Mouse (Mus musculus) intestine, embryonic 14.5 days (tissue): ENCODE data around the gene Usp19. TPM values are rescaled to one million over a fixed set of nuclear protein-coding genes. Genes with fewer than 3 reads are reported as not detected.

Source experiments
- ATAC-seq: fragments of 200-750 bp; cut with Nextera tagmentation; replicated peaks from 2 replicates; pipeline ENCODE4 v1.8.0; 2017; ENCODE audit warnings: low read depth, moderate number of reproducible peaks, moderate TSS enrichment, moderate library complexity; ENCODE audit not compliant: low FRiP score, low TSS enrichment
- DNase-seq: peaks from one replicate; pipeline ENCODE4 v3.0.0-alpha.2; 2018; ENCODE audit warnings: low spot score
- H3K27ac ChIP-seq: fragments of 300-500 bp; sonication (generic); 2 replicates; pipeline ENCODE4 v1.5.1; 2014; ENCODE audit warnings: low read depth, mild to moderate bottlenecking, control low read depth
- H3K27me3 ChIP-seq: fragments of 300-500 bp; sonication (generic); replicated peaks from 2 replicates; pipeline ENCODE4 v1.6.1; 2014; ENCODE audit warnings: low read length, control low read depth; ENCODE audit not compliant: control insufficient read depth, insufficient read depth
- H3K36me3 ChIP-seq: fragments of 300-500 bp; sonication (generic); 2 replicates; pipeline ENCODE4 v1.6.1; 2014; ENCODE audit warnings: low read length, control low read depth; ENCODE audit not compliant: control insufficient read depth, insufficient read depth
- H3K4me1 ChIP-seq: fragments of 300-500 bp; sonication (generic); replicated peaks from 2 replicates; pipeline ENCODE4 v1.6.1; 2014; ENCODE audit warnings: low read length, control low read depth, mixed read lengths; ENCODE audit not compliant: control insufficient read depth, insufficient read depth
- H3K4me2 ChIP-seq: fragments of 300-500 bp; sonication (generic); 2 replicates; pipeline ENCODE4 v1.6.1; 2014; ENCODE audit warnings: low read length
- H3K4me3 ChIP-seq: fragments of 300-500 bp; sonication (generic); 2 replicates; pipeline ENCODE4 v1.5.1; 2014; ENCODE audit warnings: low read depth, low read length, control low read depth, mixed read lengths
- H3K9ac ChIP-seq: fragments of 300-500 bp; sonication (generic); 2 replicates; pipeline ENCODE4 v1.6.1; 2014; ENCODE audit warnings: mild to moderate bottlenecking, low read length
- H3K9me3 ChIP-seq: fragments of 300-500 bp; sonication (generic); 2 replicates; pipeline ENCODE4 v1.6.1; 2016; ENCODE audit warnings: low read length, control low read depth; ENCODE audit not compliant: control insufficient read depth
- WGBS: fragments of 180-500 bp; shearing (Covaris S2); extraction: QIAGEN DNeasy Blood & Tissue Kit; methylation state at CpG from one replicate; pipeline ENCODE4 v1.1.7; 2014; 5-methylcytosine and 5-hydroxymethylcytosine counted together
- polyA plus RNA-seq: library from polyadenylated mRNA; unstranded; fragments of >200 nt; fragmentation: Nextera tagmentation; extraction: Ambion mirVana; gene quantifications from 2 replicates; pipeline ENCODE4 v1.2.1, GENCODE M21; 2014

Usp19 gene
- polyA plus RNA-seq, 1 experiment from 2014 or later, result 53.5 TPM

DNA sequence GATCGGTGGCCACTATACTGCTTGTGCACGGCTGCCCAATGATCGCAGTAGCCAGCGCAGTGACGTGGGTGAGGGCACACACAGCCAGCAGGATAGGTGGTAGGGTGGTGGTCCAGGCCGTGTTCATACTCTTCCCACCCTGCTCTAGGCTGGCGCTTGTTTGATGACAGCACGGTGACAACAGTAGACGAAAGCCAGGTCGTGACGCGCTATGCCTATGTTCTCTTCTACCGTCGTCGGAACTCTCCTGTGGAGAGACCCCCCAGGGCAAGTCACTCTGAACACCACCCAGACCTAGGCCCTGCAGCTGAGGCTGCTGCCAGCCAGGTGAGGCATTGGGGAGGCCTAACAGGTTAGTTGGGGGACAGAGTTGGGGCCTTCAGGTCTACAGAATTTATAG lies 9.5 kb downstream of the Usp19 start:
- H3K4me2 ChIP-seq, result no peak overlapping the region
- H3K9me3 ChIP-seq, result no peaks in the 10 kb centered on the region
- no peak overlapping the region for H3K27ac ChIP-seq
- no peaks in the 10 kb centered on the region for H3K4me1 ChIP-seq
- no peak overlapping the region for H3K4me3 ChIP-seq
- WGBS, result 92% methylated on average over 15 of the region's 15 CpGs
- ATAC-seq (no peak), DNase-seq (no peak)
- no peaks in the 10 kb centered on the region for H3K27me3 ChIP-seq
- H3K36me3 ChIP-seq, result peaks cover 82% of the 10 kb centered on the region
- H3K9ac ChIP-seq, result no peak overlapping the region

DNA sequence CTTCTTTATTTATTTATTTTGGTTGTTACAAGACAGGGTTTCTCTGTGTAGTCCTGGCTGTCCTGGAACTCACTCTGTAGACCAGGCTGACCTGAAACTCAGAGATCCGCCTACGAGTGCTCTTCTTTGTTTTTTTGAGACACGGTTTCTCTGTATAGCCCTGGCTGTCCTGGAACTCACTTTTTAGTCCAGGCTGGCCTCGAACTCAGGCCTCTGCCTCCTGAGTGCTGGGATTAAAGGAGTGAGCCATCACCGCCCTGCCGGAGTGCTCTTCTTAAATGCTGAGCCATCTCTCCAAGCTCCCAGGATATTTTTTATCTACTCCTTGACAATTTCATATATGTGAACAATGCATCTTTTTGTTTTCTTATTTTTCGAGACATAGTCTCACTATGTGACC lies 16.5 kb downstream of the Usp19 start:
- DNase-seq (no peak), ATAC-seq (no peak)
- Histone ChIP-seq H3K4me3 (no peak overlapping the region), H3K36me3 (peaks cover 36% of the 10 kb centered on the region), H3K27ac (peak overlapping the region; percentile 81; the same call in 1 of the 2 replicates), H3K4me2 (peak overlapping the region; percentile 93), H3K9me3 (no peaks in the 10 kb centered on the region), H3K27me3 (no peaks in the 10 kb centered on the region), H3K4me1 (peaks cover 11% of the 10 kb centered on the region), H3K9ac (no peak overlapping the region)
- 82% methylated on average over 7 of the region's 7 CpGs for WGBS

GRCm38 (mm10) chr9:108507619-108508434 lies 17.4 kb downstream of the Usp19 start, which contains the start of gene Qars:
Gene Qars (plus strand): TSS chr9:108507706.
- H3K27ac ChIP-seq, result peak within 1 kb of the TSS; percentile 81
- no peaks in the 10 kb centered on the region for H3K27me3 ChIP-seq
- peak; percentile 97 for ATAC-seq
- WGBS, result under 1% methylated on average over 37 of the region's 37 CpGs
- H3K9me3 ChIP-seq, result no peaks in the 10 kb centered on the region
- peaks cover 37% of the 10 kb centered on the region for H3K36me3 ChIP-seq
- H3K4me2 ChIP-seq, result peak within 1 kb of the TSS; percentile 93
- H3K4me1 ChIP-seq, result peaks cover 11% of the 10 kb centered on the region
- peak within 1 kb of the TSS; percentile 78 for H3K4me3 ChIP-seq
- DNase-seq, result peak; percentile 97
- H3K9ac ChIP-seq, result peak within 1 kb of the TSS; percentile 73

- H3K36me3 ChIP-seq, result peaks cover 43% of the 10 kb centered on the region
- H3K4me2 ChIP-seq, result peak overlapping the region; percentile 93
- DNase-seq (no peak), ATAC-seq (no peak)
- H3K27me3 ChIP-seq, result no peaks in the 10 kb centered on the region
- WGBS, result 88% methylated on average over 7 of the region's 7 CpGs
- H3K27ac ChIP-seq, result no peak overlapping the region; the same call in 1 of the 2 replicates
- H3K9me3 ChIP-seq, result no peaks in the 10 kb centered on the region
- H3K4me3 ChIP-seq, result peak overlapping the region; percentile 78
- peak overlapping the region; percentile 73 for H3K9ac ChIP-seq
- H3K4me1 ChIP-seq, result peaks cover 11% of the 10 kb centered on the region
Measured at GRCm38 (mm10) chr9:108508776-108509175, 18.4 kb downstream of the Usp19 start.

- Histone ChIP-seq H3K4me2 (peak within 1 kb of the TSS; percentile 74), H3K9ac (peak within 1 kb of the TSS; percentile 99), H3K27ac (peak within 1 kb of the TSS; percentile 99), H3K36me3 (peaks cover 55% of the 10 kb centered on the region), H3K4me1 (peaks cover 10% of the 10 kb centered on the region; the same call in 1 of the 2 replicates), H3K4me3 (peak within 1 kb of the TSS; percentile 98), H3K27me3 (no peaks in the 10 kb centered on the region), H3K9me3 (no peaks in the 10 kb centered on the region)
- peak; percentile 95 for DNase-seq
- WGBS, result under 1% methylated on average over 55 of the region's 55 CpGs
- peak; percentile 98 for ATAC-seq
Measured at GRCm38 (mm10) chr9:108516380-108517251, 26.2 kb downstream of the Usp19 start, which contains the start of gene Qrich1. Gene Qrich1 (plus strand): TSS chr9:108516806.

GRCm38 (mm10) chr9:108517253-108517930 lies 27.0 kb downstream of the Usp19 start:
- peaks cover 47% of the 10 kb centered on the region for H3K36me3 ChIP-seq
- H3K4me2 ChIP-seq, result peak overlapping the region; percentile 73
- peak overlapping the region; percentile 99 for H3K27ac ChIP-seq
- H3K27me3 ChIP-seq, result no peaks in the 10 kb centered on the region
- under 1% methylated on average over 83 of the region's 95 CpGs for WGBS
- H3K4me1 ChIP-seq, result peaks cover 10% of the 10 kb centered on the region; the same call in 1 of the 2 replicates
- peak overlapping the region; percentile 99 for H3K9ac ChIP-seq
- ATAC-seq (peak; percentile 80), DNase-seq (peak; percentile 94)
- no peaks in the 10 kb centered on the region for H3K9me3 ChIP-seq
- H3K4me3 ChIP-seq, result peak overlapping the region; percentile 98

DNA sequence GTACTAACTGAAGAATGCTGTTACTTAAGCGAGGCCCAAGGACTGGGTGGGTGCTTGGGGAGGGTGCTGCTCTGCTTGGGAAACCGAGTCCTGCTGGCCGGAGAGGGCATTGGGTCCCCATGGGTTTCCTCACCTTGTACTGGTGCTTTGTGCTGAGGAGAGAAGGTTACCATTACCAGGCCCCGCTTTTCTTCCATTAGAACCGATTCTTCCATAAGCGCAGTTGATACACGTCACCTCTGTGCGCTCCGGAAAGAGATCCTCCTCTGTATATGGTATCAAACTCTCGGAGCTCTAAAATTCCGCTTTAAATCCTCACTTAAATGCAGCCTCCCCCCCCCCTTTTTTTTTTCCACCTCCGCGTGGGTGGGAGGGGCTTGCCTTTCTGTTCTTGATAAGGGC lies 27.5 kb downstream of the Usp19 start:
- peak; percentile 87 for DNase-seq
- Histone ChIP-seq H3K4me3 (peak overlapping the region; percentile 98), H3K36me3 (peaks cover 42% of the 10 kb centered on the region), H3K4me2 (peak overlapping the region; percentile 73), H3K27ac (peak overlapping the region; percentile 99), H3K4me1 (peaks cover 10% of the 10 kb centered on the region; the same call in 1 of the 2 replicates), H3K27me3 (no peaks in the 10 kb centered on the region), H3K9me3 (no peaks in the 10 kb centered on the region), H3K9ac (peak overlapping the region; percentile 99)
- ATAC-seq, result peak; percentile 41
- WGBS, result 0% methylated on average over 13 of the region's 13 CpGs

DNA sequence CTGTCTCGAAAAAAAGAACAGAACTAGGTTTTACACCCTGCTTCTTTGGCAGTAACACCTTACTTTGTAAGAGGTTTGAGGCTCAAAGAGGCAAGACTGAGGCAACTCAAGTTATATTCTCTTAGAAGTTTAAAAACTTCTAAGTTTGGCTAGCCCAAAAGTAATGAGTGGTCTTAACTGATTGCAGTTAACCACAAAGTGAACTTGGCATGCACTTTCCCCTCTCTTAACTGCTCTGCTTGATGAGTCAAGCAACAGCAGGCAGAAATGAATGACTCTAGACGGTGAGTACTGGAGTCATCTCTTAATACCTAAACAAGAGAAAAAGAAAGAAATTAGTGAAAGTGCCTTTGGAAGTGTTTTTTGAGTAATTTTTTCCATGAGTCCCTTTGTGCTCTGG lies 31.2 kb downstream of the Usp19 start:
- ATAC-seq (no peak), DNase-seq (no peak)
- Histone ChIP-seq H3K9ac (no peak overlapping the region), H3K27ac (no peak overlapping the region), H3K27me3 (no peaks in the 10 kb centered on the region), H3K4me2 (no peak overlapping the region), H3K36me3 (peaks cover 22% of the 10 kb centered on the region; the same call in 1 of the 2 replicates), H3K4me1 (peaks cover 4% of the 10 kb centered on the region; the same call in 1 of the 2 replicates), H3K4me3 (no peak overlapping the region), H3K9me3 (no peaks in the 10 kb centered on the region)
- 79% methylated on average over 2 of the region's 2 CpGs for WGBS
